Mouse (Mus musculus): Measurements from ENCODE around the gene Tmem267. TPM values are rescaled to one million over a fixed set of nuclear protein-coding genes. Genes with fewer than 3 reads are reported as not detected.

Gene Tmem267
- total and polyA plus RNA-seq, 2 experiments from 2014 or later: 2.2 to 24.3 TPM

DNA sequence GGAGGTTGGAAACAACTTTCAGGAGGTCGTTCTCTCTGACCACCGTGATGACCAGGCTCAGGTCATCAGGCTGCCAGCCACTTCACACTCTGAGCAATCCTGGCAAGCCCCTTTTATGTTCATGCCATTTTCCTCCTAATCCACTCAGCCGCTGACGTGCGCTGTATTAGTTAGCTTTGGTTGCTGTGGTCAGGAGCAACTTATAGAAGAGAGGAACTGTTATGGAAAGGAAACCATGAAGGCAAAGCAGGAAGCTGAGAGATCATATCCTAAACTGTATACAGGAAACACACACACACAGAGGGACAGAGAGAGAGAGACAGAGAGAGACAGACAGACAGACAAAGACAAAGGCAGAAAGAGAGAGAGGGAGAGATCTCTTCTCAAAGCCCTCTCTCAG lies 151.5 kb downstream of the Tmem267 start:
- H3K4me2 ChIP-seq (ENCODE audit: low read depth, low read length): no peak overlapping the region
- DNase-seq (ENCODE audit: low spot score): no peak
- H3K9ac ChIP-seq (replicated peaks; ENCODE audit: low read length): no peak overlapping the region
- no peak for TF ChIP-seq CTCF (IDR thresholded peaks at IDR 0.05; ENCODE audit: low read depth)
- H3K27me3 ChIP-seq (ENCODE audit: insufficient read depth, low read length): no peaks in the 10 kb centered on the region
- H3K4me1 ChIP-seq (ENCODE audit: insufficient read depth, low read length): no peaks in the 10 kb centered on the region
- H3K9me3 ChIP-seq (ENCODE audit: low read length): no peaks in the 10 kb centered on the region
- H3K4me3 ChIP-seq (ENCODE audit: low read length): no peak overlapping the region
- ATAC-seq: no peak
- no peaks in the 10 kb centered on the region for H3K36me3 ChIP-seq (ENCODE audit: insufficient read depth, low read length)
- H3K27ac ChIP-seq: no peak overlapping the region
- 82% methylated on average over 5 of the region's 5 CpGs for WGBS

GRCm38 (mm10) chr13:119640504-119640903 lies 152.7 kb downstream of the Tmem267 start:
- H3K36me3 ChIP-seq (ENCODE audit: insufficient read depth, low read length): no peaks in the 10 kb centered on the region
- no peaks in the 10 kb centered on the region for H3K27me3 ChIP-seq (ENCODE audit: insufficient read depth, low read length)
- H3K27ac ChIP-seq: no peak overlapping the region
- H3K9me3 ChIP-seq (ENCODE audit: low read length): no peaks in the 10 kb centered on the region
- peak; percentile 69; the same call in 1 of the 2 replicates for ATAC-seq
- no peak overlapping the region for H3K9ac ChIP-seq (replicated peaks; ENCODE audit: low read length)
- H3K4me2 ChIP-seq (ENCODE audit: low read depth, low read length): no peak overlapping the region
- H3K4me3 ChIP-seq (ENCODE audit: low read length): no peak overlapping the region
- no peaks in the 10 kb centered on the region for H3K4me1 ChIP-seq (ENCODE audit: insufficient read depth, low read length)
- TF ChIP-seq CTCF (IDR thresholded peaks at IDR 0.05; ENCODE audit: low read depth): peak; percentile 75
- 32% methylated on average over 4 of the region's 4 CpGs for WGBS
- DNase-seq (ENCODE audit: low spot score): peak; percentile 81

GRCm38 (mm10) chr13:119641145-119641544 lies 153.3 kb downstream of the Tmem267 start:
- Histone ChIP-seq H3K4me1 (ENCODE audit: insufficient read depth, low read length) (no peaks in the 10 kb centered on the region), H3K27me3 (ENCODE audit: insufficient read depth, low read length) (no peaks in the 10 kb centered on the region), H3K27ac (no peak overlapping the region), H3K9ac (replicated peaks; ENCODE audit: low read length) (no peak overlapping the region), H3K4me3 (ENCODE audit: low read length) (no peak overlapping the region), H3K36me3 (ENCODE audit: insufficient read depth, low read length) (no peaks in the 10 kb centered on the region), H3K4me2 (ENCODE audit: low read depth, low read length) (no peak overlapping the region), H3K9me3 (ENCODE audit: low read length) (no peaks in the 10 kb centered on the region)
- ATAC-seq (no peak), DNase-seq (ENCODE audit: low spot score) (no peak)
- 73% methylated on average over 7 of the region's 7 CpGs for WGBS
- TF ChIP-seq CTCF (IDR thresholded peaks at IDR 0.05; ENCODE audit: low read depth): no peak

GRCm38 (mm10) chr13:119644769-119645168 lies 156.9 kb downstream of the Tmem267 start:
- DNase-seq (ENCODE audit: low spot score) (no peak), ATAC-seq (no peak)
- Histone ChIP-seq H3K4me3 (ENCODE audit: low read length) (no peak overlapping the region), H3K27me3 (ENCODE audit: insufficient read depth, low read length) (no peaks in the 10 kb centered on the region), H3K9ac (replicated peaks; ENCODE audit: low read length) (no peak overlapping the region), H3K27ac (no peak overlapping the region), H3K36me3 (ENCODE audit: insufficient read depth, low read length) (no peaks in the 10 kb centered on the region), H3K4me2 (ENCODE audit: low read depth, low read length) (no peak overlapping the region), H3K4me1 (ENCODE audit: insufficient read depth, low read length) (no peaks in the 10 kb centered on the region), H3K9me3 (ENCODE audit: low read length) (no peaks in the 10 kb centered on the region)
- 57% methylated on average over 5 of the region's 5 CpGs for WGBS
- TF ChIP-seq CTCF (IDR thresholded peaks at IDR 0.05; ENCODE audit: low read depth): no peak

- 93% methylated on average over 1 of the region's 1 CpGs for WGBS
- Histone ChIP-seq H3K9me3 (ENCODE audit: low read length) (no peaks in the 10 kb centered on the region), H3K36me3 (ENCODE audit: insufficient read depth, low read length) (no peaks in the 10 kb centered on the region), H3K9ac (replicated peaks; ENCODE audit: low read length) (no peak overlapping the region), H3K4me1 (ENCODE audit: insufficient read depth, low read length) (no peaks in the 10 kb centered on the region), H3K27me3 (ENCODE audit: insufficient read depth, low read length) (no peaks in the 10 kb centered on the region), H3K4me2 (ENCODE audit: low read depth, low read length) (no peak overlapping the region), H3K27ac (no peak overlapping the region), H3K4me3 (ENCODE audit: low read length) (no peak overlapping the region)
- no peak for DNase-seq (ENCODE audit: low spot score)
- TF ChIP-seq CTCF (IDR thresholded peaks at IDR 0.05; ENCODE audit: low read depth): no peak
- no peak for ATAC-seq
Measured at GRCm38 (mm10) chr13:119646511-119646910, 158.7 kb downstream of the Tmem267 start.

- H3K36me3 ChIP-seq (ENCODE audit: insufficient read depth, low read length): no peaks in the 10 kb centered on the region
- H3K4me1 ChIP-seq (ENCODE audit: insufficient read depth, low read length): no peaks in the 10 kb centered on the region
- TF ChIP-seq CTCF (IDR thresholded peaks at IDR 0.05; ENCODE audit: low read depth): no peak
- DNase-seq (ENCODE audit: low spot score): peak; percentile 54
- WGBS: 38% methylated on average over 15 of the region's 15 CpGs
- peak overlapping the region; percentile 42 for H3K4me2 ChIP-seq (ENCODE audit: low read depth, low read length)
- H3K27me3 ChIP-seq (ENCODE audit: insufficient read depth, low read length): no peaks in the 10 kb centered on the region
- peak overlapping the region; percentile 76 for H3K27ac ChIP-seq
- H3K9me3 ChIP-seq (ENCODE audit: low read length): no peaks in the 10 kb centered on the region
- H3K9ac ChIP-seq (replicated peaks; ENCODE audit: low read length): peak overlapping the region; percentile 40
- H3K4me3 ChIP-seq (ENCODE audit: low read length): no peak overlapping the region
- peak; percentile 77 for ATAC-seq
Measured at GRCm38 (mm10) chr13:119648891-119649698, 161.3 kb downstream of the Tmem267 start.

- ATAC-seq (no peak), DNase-seq (ENCODE audit: low spot score) (no peak)
- Histone ChIP-seq H3K9me3 (ENCODE audit: low read length) (no peaks in the 10 kb centered on the region), H3K4me3 (ENCODE audit: low read length) (no peak overlapping the region), H3K4me1 (ENCODE audit: insufficient read depth, low read length) (no peaks in the 10 kb centered on the region), H3K36me3 (ENCODE audit: insufficient read depth, low read length) (no peaks in the 10 kb centered on the region), H3K9ac (replicated peaks; ENCODE audit: low read length) (peak overlapping the region; percentile 40), H3K27ac (peak overlapping the region; percentile 76; the same call in 1 of the 2 replicates), H3K27me3 (ENCODE audit: insufficient read depth, low read length) (no peaks in the 10 kb centered on the region), H3K4me2 (ENCODE audit: low read depth, low read length) (peak overlapping the region; percentile 42)
- no peak for TF ChIP-seq CTCF (IDR thresholded peaks at IDR 0.05; ENCODE audit: low read depth)
- WGBS: 60% methylated on average over 1 of the region's 1 CpGs
Measured at GRCm38 (mm10) chr13:119649699-119650046, 161.8 kb downstream of the Tmem267 start.
